ENCODE assay signal across 9 mouse cellular contexts in the genomic region with DNA sequence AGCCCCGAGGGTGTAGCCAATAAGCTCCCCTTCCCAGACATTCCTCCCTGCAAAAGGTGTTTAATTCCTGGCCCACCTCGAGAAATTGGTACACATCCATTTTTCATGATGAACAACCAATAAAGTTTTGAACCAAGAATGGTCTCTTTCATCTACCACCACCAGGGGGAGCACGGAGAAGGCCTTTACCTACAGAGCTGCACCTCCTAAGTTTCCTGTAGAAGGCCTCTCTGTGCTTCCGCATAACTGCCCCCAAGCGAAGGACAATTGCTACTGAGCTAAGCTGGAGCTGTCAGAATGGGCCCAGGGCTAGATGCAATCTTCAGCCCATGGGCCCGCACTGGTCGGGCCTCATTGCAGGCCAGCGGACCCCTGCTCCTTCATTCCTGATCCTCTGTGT. TPM values are rescaled to one million over a fixed set of nuclear protein-coding genes. Genes with fewer than 3 reads are reported as not detected.
DNase-seq lines count a peak whose midpoint lies in the region; ATAC-seq and TF ChIP-seq lines count a peak whose summit lies in the region.
"Had no signal": no experiment of that assay in that cellular context is flagged by ENCODE, and none has a peak within 500 bp of the region (broad histone marks: within the 10 kb centered on the region; RNA-seq: fewer than 3 reads in every experiment).

No protein-coding gene starts in this region.

- DNase-seq in forebrain, postnatal 0 days: no peak
- DNase-seq in spleen, postnatal 4 days (ENCODE audit: low spot score in 2 of 2): peak; percentile 14 to 63
- no peak for DNase-seq in spleen, adult 12 weeks (ENCODE audit: low spot score)
- DNase-seq in embryo, embryonic 11 days: peak; percentile 41
- DNase-seq in lung, postnatal 10 days: peak; percentile 38
- no peak for DNase-seq in cerebellum, adult 11-12 months
- DNase-seq in urinary bladder, adult 2 months (ENCODE audit: low spot score): no peak

- H3K9ac ChIP-seq in forebrain, postnatal 0 days: no peak overlapping the region
- no peak overlapping the region for H3K9ac ChIP-seq in forebrain, embryonic 12.5 days

- no peaks in the 10 kb centered on the region for H3K4me1 ChIP-seq in forebrain, postnatal 0 days (ENCODE audit: insufficient read depth)
- H3K4me1 ChIP-seq in forebrain, embryonic 12.5 days: no peaks in the 10 kb centered on the region

- 0 out of 2 replicates have a peak, but pooled peaks have one; percentile 39 for TF ChIP-seq CTCF in forebrain, postnatal 0 days (IDR thresholded peaks at IDR 0.05; ENCODE audit: low read depth)

- H3K27me3 ChIP-seq in forebrain, postnatal 0 days (ENCODE audit: insufficient read depth, low read length): no peaks in the 10 kb centered on the region
- no peaks in the 10 kb centered on the region for H3K27me3 ChIP-seq in forebrain, embryonic 12.5 days

- H3K9me3 ChIP-seq in forebrain, postnatal 0 days (ENCODE audit: low read length): no peaks in the 10 kb centered on the region
- H3K9me3 ChIP-seq in forebrain, embryonic 12.5 days: no peaks in the 10 kb centered on the region

- no peak overlapping the region for H3K27ac ChIP-seq in forebrain, postnatal 0 days (ENCODE audit: low read depth, low read length)
- H3K27ac ChIP-seq in forebrain, embryonic 12.5 days: no peak overlapping the region

- no peak overlapping the region for H3K4me2 ChIP-seq in forebrain, postnatal 0 days (ENCODE audit: low read depth)
- no peak overlapping the region for H3K4me2 ChIP-seq in forebrain, embryonic 12.5 days

- H3K4me3 ChIP-seq in forebrain, postnatal 0 days (ENCODE audit: low read depth, low read length): no peak overlapping the region
- no peak overlapping the region for H3K4me3 ChIP-seq in forebrain, embryonic 12.5 days (replicated peaks)

- H3K36me3 ChIP-seq in forebrain, postnatal 0 days (ENCODE audit: insufficient read depth): no peaks in the 10 kb centered on the region
- no peaks in the 10 kb centered on the region for H3K36me3 ChIP-seq in forebrain, embryonic 12.5 days (replicated peaks)

- WGBS in forebrain, postnatal 0 days: 56% methylated on average over 8 of the region's 8 CpGs
- 48% methylated on average over 8 of the region's 8 CpGs for WGBS in forebrain, embryonic 12.5 days

- ATAC-seq in forebrain, postnatal 0 days: no peak
- ATAC-seq in forebrain, embryonic 12.5 days (ENCODE audit: low FRiP score): no peak

RNA-seq across cellular contexts. Expression of a gene that starts 14.1 kb away (rescaled TPM):
- total RNA-seq in forebrain, postnatal 0 days (2014; rRNA removed): not detected in 2 replicates
- not detected in 2 replicates for polyA plus RNA-seq in forebrain, postnatal 0 days (2015; fragmentation: Nextera tagmentation; extraction: Ambion mirVana)
- not detected in 2 replicates for polyA plus RNA-seq in forebrain, embryonic 12.5 days (2016; fragmentation: Nextera tagmentation; extraction: Ambion mirVana)
- not detected in 2 replicates for polyA plus RNA-seq in urinary bladder, adult 2 months (2012; rRNA removed)
- total RNA-seq: neutrophil, adult 5-6 weeks had no signal

RNA-seq across cellular contexts. Expression of a gene that starts 18.1 kb away (rescaled TPM):
- not detected in 2 replicates for total RNA-seq in forebrain, postnatal 0 days (2014; rRNA removed)
- 0.45 TPM in 1 of 2 replicates, not detected in the other for polyA plus RNA-seq in forebrain, postnatal 0 days (2015; fragmentation: Nextera tagmentation; extraction: Ambion mirVana)
- not detected in 2 replicates for polyA plus RNA-seq in forebrain, embryonic 12.5 days (2016; fragmentation: Nextera tagmentation; extraction: Ambion mirVana)
- not detected in 2 replicates for polyA plus RNA-seq in urinary bladder, adult 2 months (2012; rRNA removed)
- total RNA-seq: neutrophil, adult 5-6 weeks had no signal

RNA-seq across cellular contexts. Expression of a gene that starts 21.8 kb away (rescaled TPM):
- 0.62 and 1.5 TPM in 2 replicates for total RNA-seq in forebrain, postnatal 0 days (2014; rRNA removed)
- polyA plus RNA-seq in forebrain, postnatal 0 days (2015; fragmentation: Nextera tagmentation; extraction: Ambion mirVana): 0.65 and 1.2 TPM in 2 replicates
- not detected in 2 replicates for polyA plus RNA-seq in forebrain, embryonic 12.5 days (2016; fragmentation: Nextera tagmentation; extraction: Ambion mirVana)
- not detected in 2 replicates for polyA plus RNA-seq in urinary bladder, adult 2 months (2012; rRNA removed)
- total RNA-seq: neutrophil, adult 5-6 weeks had no signal

RNA-seq across cellular contexts. Expression of a gene that starts 40.8 kb away (rescaled TPM):
- total RNA-seq in forebrain, postnatal 0 days (2014; rRNA removed): not detected in 2 replicates
- not detected in 2 replicates for polyA plus RNA-seq in forebrain, postnatal 0 days (2015; fragmentation: Nextera tagmentation; extraction: Ambion mirVana)
- polyA plus RNA-seq in forebrain, embryonic 12.5 days (2016; fragmentation: Nextera tagmentation; extraction: Ambion mirVana): not detected in 2 replicates
- not detected in 2 replicates for polyA plus RNA-seq in urinary bladder, adult 2 months (2012; rRNA removed)
- total RNA-seq: neutrophil, adult 5-6 weeks had no signal

Comparison
In these comparisons a context has a peak if more than half of its experiments do, and no peak if none do; other contexts are left out.
1. DNase-seq: peak in spleen, postnatal 4 days (2 of 2), embryo, embryonic 11 days (single experiment) and lung, postnatal 10 days (single experiment); none in forebrain, postnatal 0 days (single experiment), spleen, adult 12 weeks (single experiment), cerebellum, adult 11-12 months (single experiment) and urinary bladder, adult 2 months (single experiment).